Mouse (Mus musculus): ENCODE data around the gene St3gal4.

Gene St3gal4

DNA sequence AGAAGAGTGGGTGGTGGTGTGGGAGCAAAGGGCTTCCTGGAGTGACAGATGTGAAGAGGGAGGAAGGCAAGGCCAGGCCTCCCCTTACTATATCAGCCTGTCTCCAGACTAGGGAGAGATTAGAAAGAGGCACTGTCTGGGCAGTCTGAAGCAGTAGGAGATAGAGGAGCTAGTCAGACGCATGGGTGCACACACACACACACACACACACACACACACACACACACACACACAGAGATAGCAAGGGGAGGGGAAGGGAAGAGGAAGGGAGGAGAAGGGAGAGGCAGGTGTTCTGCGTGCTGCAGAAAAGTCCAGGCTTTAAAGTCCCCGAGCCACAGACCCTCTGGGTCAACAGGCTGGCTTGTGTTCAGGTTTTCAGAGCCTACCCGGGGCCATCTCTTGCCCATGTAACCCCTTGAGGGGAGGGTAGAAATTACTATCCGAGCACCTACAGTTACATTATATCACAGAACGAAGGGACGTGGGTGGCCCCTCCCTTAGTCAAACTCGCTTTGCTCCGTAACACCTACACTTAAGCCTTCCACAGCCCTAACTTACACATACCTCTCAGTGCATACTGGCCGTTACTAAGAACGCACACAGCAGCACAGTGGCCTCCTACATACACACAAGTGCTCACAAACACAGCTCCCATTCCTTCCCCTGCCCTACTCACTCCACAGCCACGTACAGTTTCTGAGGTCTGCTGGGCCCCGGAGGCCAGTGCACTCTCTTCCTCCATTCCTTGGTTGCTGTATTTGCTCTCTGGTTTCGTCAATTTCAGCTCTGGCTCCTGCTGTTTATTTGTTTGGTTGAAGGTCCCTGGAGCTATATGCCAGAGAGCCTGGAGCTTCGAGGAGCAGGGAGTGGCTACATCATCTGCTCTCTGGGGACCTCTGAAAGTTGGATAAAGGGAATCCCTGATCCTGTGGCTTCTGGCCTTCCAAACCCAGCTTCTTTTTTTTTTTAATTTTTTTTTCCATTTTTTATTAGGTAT is 12.9 kb downstream of the St3gal4 start:
- DNase-seq (ENCODE audit: low spot score in 2 of 2): peak in 1 of 2 experiments; percentile 7

- no peak for DNase-seq (ENCODE audit: low spot score in 2 of 2)
Observed at GRCm38 (mm10) chr9:35105438-35105837, 13.6 kb downstream of the St3gal4 start.

DNA sequence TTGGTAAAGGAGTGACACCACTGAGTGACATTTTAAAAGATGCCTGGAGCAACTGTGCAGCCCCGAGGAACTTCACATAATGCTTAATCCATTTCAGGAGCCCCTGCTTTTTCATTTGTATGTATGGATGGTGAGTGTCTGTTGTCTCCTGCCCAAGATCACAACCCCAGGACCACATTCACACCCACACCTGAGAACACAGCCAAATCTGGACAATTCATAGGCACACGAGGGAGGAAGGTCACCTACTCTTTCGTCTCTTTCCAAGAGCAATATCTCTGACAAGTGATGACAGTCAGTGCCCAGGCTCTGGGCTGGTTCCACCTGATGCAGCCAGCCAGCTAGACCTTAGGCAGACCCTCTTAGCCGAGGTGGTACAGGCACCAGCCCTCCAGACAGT is 14.4 kb downstream of the St3gal4 start:
- DNase-seq (ENCODE audit: low spot score in 2 of 2): peak in 1 of 2 experiments; percentile 3

DNA sequence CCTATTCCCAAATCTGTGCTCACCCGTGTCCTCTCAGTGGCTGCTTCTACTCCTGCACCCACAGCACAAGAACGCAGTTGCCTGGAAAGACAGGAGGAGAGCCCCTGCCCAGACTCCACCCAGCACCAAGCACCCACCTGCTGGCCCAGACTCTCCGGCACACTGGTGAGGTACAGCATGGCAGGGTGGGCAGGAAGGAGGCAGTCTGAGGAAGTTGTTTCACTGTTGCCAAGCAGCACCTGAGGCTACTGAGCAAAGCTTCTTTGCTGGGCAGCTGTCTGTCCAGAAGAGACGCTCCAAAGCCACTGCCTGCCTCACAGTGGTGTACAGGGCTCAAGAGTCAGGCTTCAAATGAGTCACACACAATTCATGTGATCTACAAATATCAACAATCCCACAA is 20.3 kb downstream of the St3gal4 start:
- peak in 1 of 2 experiments; percentile 4 for DNase-seq (ENCODE audit: low spot score in 2 of 2)

- DNase-seq (ENCODE audit: low spot score in 2 of 2): no peak
Observed at GRCm38 (mm10) chr9:35097901-35098300, 21.2 kb downstream of the St3gal4 start.

DNA sequence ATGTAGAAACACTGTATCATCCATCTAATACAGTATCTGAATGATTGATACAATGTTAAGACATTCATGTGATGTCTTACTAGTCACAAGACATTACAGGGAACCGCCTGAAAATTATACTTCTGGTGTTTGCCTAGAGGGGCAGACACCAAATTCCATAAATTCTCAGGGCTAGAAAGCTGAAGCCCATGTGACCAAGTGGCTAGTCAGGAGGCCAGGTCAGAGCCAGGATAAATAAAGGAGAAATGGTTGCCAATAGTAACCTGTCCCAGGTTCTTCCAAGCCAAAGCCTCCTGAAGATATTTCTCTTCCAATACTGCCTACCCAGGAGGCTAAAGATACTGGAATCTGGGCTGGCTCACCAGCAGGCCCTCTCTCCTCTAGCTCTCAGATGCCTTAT is 23.3 kb downstream of the St3gal4 start:
- no peak for DNase-seq (ENCODE audit: low spot score in 2 of 2)

- no peak for DNase-seq (ENCODE audit: low spot score in 2 of 2)
Observed at GRCm38 (mm10) chr9:35093350-35093749, 25.7 kb downstream of the St3gal4 start.

- DNase-seq (ENCODE audit: low spot score in 2 of 2): no peak
Observed at GRCm38 (mm10) chr9:35092904-35093303, 26.2 kb downstream of the St3gal4 start.

GRCm38 (mm10) chr9:35061446-35061845 is 57.6 kb downstream of the St3gal4 start:
- DNase-seq (ENCODE audit: low spot score in 2 of 2): no peak

- no peak for DNase-seq (ENCODE audit: low spot score in 2 of 2)
Observed at GRCm38 (mm10) chr9:35059881-35060280, 59.2 kb downstream of the St3gal4 start.

- no peak for DNase-seq (ENCODE audit: low spot score in 2 of 2)
Observed at GRCm38 (mm10) chr9:35058596-35059354, 60.3 kb downstream of the St3gal4 start.

DNA sequence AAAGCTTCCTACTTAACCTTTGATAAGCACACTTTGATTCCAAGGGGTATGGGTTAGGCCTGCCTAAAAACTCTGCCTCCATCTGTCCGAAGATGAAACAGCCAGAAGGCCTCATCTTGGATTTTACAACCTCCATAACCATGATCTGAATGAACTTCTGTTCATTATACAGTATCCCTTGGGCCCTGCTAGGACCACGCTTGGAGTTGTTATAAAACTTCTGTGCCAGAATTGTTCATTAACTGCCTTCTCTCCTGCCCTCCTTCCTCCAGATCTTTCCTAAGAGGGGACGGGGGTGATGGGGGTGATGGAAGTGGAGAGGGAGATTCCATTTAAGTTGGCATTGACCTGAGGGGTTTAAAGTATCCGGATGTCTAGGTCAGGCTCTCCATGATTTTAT is 60.9 kb downstream of the St3gal4 start:
- no peak for DNase-seq (ENCODE audit: low spot score in 2 of 2)

GRCm38 (mm10) chr9:35057631-35058030 is 61.4 kb downstream of the St3gal4 start:
- DNase-seq (ENCODE audit: low spot score in 2 of 2): no peak

DNA sequence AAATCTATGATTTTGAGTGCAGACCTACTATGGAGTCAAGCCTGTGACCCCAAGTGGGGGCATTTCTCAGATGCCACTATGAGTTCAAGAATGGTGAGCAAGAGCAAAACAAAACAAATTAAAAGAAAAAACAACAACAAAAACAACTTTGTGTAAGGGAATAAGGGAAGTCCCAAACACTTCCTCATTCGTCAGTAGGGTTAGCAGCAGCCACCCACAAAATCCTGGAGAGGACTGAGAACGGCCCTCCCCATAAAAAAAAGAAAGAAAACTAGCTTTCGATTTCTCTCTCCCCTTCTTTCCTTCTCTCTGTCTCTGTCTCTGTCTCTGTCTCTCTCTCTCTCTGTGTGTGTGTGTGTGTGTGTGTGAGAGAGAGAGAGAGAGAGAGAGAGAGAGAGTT is 62.5 kb downstream of the St3gal4 start:
- DNase-seq (ENCODE audit: low spot score in 2 of 2): no peak

DNA sequence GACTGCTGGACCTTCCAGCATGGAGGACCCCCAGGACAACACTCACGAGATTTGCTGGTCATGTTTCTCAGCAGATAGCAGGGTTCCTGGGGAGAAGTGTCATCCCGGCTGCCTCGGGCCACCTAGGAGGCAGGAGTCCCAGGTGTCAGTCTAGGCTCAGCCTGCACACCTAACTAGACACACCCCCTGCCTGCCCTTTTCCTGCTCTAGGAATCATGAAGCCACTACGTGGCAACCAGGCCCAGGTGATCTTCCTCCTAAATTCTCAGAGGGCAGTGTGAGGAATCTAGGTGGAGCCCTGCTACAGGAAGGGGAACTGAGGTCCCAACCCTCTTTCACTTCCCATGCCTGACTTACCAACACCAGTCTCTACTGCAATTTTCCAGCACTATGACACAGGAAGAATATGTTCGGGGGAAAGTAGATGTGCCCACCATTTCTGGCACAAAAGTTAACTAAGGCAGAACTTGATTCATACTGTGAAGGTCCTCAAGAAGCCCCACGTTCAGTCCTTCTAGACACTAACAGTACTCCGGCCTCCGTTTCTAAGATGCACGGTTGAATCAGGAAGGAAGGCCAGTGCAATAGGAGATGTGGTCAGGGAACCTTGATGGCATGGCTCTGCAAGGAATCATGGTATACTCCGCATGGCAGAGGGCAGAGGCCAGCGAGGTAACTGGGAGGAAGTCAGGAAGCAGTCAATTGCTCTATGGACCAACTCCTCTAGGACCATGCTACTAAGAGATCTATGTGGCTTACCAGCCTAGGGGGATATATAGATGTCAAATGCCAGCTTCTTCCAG is 63.3 kb downstream of the St3gal4 start:
- no peak for DNase-seq (ENCODE audit: low spot score in 2 of 2)

GRCm38 (mm10) chr9:35053669-35054068 is 65.4 kb downstream of the St3gal4 start:
- no peak for DNase-seq (ENCODE audit: low spot score in 2 of 2)

DNA sequence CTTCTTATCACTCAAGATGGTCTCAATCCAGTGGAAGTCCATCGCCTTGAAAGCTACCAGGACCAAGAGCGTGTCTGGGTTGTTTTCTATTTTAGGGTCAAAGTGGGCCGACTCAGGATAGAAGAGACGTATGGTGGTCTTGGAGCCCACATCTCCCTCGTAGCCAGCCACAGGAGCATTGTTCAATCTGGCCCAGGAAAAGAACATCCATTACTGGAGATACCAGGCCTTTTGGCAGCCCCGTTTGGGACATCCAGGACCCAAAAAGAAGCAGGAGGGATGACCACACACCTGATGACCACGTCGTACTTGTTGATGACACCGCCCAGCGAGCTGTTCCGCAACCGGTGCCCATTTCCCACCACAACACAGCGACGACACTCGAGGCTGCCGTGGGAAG is 66.0 kb downstream of the St3gal4 start:
- no peak for DNase-seq (ENCODE audit: low spot score in 2 of 2)

DNA sequence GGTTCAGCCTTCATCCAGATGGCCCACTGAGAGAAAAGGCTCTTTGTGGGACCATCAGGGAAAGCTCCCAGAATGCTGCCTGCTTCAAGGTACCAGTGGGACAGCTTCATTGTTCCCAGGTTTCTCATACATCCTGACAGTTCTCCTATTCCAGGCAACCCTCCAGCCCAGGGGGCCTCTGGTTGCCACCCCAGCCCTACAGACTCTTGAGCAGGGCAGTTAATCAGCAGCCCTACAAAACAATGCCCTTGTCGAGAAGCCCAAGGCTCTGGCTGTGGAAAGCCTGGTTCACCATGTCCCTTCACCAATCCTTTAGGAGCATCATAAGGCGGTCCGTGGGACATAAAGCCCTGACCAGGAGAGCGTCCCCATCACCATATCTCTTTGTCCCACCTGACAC is 66.4 kb downstream of the St3gal4 start:
- DNase-seq (ENCODE audit: low spot score in 2 of 2): no peak

GRCm38 (mm10) chr9:35051666-35052065 is 67.4 kb downstream of the St3gal4 start:
- no peak for DNase-seq (ENCODE audit: low spot score in 2 of 2)

GRCm38 (mm10) chr9:35050701-35051454 is 68.2 kb downstream of the St3gal4 start:
- DNase-seq (ENCODE audit: low spot score in 2 of 2): no peak

DNA sequence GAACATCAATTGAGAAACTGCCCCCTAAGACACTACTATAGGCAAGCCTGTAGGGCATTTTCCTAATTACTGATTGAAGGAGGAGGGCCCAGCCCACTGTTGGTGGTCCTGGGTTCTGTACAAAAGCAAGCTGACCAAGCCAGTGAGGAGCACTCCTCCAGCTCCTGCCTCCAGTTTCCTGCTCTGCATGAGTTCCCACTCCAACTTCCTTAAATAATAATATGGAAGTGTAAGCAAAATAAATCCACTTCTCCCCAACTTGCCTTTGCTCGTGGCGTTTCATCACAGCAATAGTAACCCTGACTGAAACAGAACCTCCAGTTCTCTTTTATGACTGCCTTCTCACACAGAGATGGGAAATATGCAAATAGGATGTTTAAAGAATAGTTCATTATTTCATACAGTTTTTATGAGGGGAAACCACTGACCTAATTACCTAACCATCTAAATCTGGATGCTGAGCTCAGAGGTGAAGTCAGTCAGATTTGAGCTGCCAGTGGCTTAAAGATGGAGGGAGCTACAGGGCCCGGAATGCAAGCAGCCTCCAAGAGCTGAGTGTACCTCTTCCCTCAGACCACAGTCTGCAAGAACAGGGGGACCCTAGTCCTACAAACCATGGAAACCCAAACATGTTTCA is 69.1 kb downstream of the St3gal4 start:
- no peak for DNase-seq (ENCODE audit: low spot score in 2 of 2)
